Mouse (Mus musculus) brown adipose tissue, adult 24 weeks (tissue): Measurements from ENCODE around the gene Hoxb6. TPM values are rescaled to one million over a fixed set of nuclear protein-coding genes. Genes with fewer than 3 reads are reported as not detected.

Experiments
- H3K27ac ChIP-seq: fragments of 200-500 bp; replicated peaks from 2 replicates; pipeline ENCODE4 v1.5.1; 2012; ENCODE audit warnings: low read depth, mild to moderate bottlenecking, low read length
- H3K4me1 ChIP-seq: fragments of 200-500 bp; 2 replicates; pipeline ENCODE4 v1.6.1; 2012; ENCODE audit warnings: low read length, mixed read lengths; ENCODE audit not compliant: control insufficient read depth, insufficient read depth, insufficient read length
- H3K4me3 ChIP-seq: fragments of 200-500 bp; 2 replicates; pipeline ENCODE4 v1.5.1; 2012; ENCODE audit warnings: low read depth, mild to moderate bottlenecking, low read length, moderate library complexity; ENCODE audit not compliant: insufficient read depth
- polyA plus RNA-seq: library from polyadenylated mRNA; stranded (reverse); fragments of >200 nt; gene quantifications from 2 replicates; pipeline ENCODE4 v1.2.4, GENCODE M21; 2012; ENCODE audit not compliant: missing spikeins, insufficient read depth, insufficient read length

Hoxb6 gene
- polyA plus RNA-seq, 1 experiment = 0.91 TPM

DNA sequence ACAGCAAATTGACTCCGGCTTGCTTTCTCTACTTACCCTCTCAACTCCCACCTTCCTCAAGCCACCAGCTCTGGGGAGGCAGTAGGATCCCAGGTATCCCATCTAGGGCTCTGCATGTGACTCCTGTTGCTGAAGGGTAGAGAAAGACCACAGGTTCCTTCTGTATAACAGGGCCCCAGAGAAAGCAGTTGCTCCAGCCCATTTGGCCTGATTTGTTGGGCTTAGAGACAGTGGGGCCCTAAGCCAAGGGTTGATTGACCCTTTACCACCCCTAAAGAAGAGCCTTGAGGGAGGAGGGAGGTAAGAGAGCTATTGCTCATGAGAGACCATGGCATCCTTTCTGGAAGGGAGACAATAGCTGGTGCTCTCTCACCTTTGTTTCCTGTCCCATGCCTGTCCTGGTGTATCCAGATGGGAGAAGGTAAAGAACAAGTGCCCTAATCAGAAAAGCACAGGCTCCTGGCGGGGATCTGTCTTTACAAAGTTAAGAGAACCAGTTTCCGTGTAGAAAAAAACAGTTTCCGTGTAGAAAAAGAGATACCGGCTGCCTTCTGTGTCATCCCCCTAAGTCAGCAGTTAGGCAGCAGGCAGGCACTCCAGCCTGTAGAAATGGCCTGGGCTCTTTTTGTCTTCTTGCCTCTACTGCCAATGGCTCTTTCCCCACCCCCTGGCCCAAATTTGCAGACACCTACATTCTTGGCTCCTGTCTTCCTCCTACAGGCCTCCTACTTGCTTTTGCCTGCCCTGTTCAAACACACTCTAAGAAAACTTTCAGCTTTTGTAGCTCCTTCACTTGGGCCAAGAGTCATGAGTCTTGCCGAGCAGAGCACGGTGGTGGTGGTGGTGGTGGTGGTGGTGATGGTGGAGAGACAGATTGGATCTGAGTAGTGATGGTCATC is 46.9 kb downstream of the Hoxb6 start:
- Histone ChIP-seq H3K4me3 (no peak overlapping the region), H3K4me1 (peaks cover 11% of the 10 kb centered on the region; the same call in 1 of the 2 replicates), H3K27ac (no peak overlapping the region)

DNA sequence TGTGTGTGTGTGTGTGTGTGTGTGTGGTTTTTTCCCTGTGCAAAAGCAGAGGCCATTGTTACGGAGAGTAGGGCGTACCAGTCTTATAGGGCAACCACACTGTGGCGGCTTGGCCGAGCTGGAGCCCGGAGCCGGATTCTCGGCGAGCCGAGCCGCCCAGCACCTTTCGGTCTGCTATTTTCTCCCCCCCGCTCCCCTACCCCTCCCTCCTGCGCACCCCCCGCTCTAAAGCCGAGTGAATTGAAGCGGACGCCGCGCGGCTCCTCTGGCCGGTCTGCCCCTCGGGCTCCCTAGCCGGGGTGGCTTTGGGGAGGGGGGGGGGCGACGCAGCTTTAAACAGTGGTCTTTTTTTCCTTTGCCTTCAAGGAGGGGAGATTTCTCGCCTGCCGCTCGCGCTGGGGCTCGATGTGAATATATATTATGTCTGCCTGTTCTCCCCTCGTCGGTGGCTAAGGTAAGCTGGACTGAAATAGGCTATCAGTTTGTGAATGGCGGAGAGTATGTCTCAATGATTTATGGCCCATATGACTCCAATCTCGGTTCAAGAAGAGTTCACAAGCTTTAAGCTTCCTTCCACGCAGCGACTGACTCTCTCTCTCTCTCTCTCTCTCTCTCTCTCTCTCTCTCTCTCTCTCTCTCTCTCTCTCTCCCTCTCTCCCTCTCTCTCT is 48.6 kb downstream of the Hoxb6 start:
- peak overlapping the region; percentile 93 for H3K4me3 ChIP-seq
- H3K27ac ChIP-seq = peak overlapping the region; percentile 61
- H3K4me1 ChIP-seq = peaks cover 13% of the 10 kb centered on the region

DNA sequence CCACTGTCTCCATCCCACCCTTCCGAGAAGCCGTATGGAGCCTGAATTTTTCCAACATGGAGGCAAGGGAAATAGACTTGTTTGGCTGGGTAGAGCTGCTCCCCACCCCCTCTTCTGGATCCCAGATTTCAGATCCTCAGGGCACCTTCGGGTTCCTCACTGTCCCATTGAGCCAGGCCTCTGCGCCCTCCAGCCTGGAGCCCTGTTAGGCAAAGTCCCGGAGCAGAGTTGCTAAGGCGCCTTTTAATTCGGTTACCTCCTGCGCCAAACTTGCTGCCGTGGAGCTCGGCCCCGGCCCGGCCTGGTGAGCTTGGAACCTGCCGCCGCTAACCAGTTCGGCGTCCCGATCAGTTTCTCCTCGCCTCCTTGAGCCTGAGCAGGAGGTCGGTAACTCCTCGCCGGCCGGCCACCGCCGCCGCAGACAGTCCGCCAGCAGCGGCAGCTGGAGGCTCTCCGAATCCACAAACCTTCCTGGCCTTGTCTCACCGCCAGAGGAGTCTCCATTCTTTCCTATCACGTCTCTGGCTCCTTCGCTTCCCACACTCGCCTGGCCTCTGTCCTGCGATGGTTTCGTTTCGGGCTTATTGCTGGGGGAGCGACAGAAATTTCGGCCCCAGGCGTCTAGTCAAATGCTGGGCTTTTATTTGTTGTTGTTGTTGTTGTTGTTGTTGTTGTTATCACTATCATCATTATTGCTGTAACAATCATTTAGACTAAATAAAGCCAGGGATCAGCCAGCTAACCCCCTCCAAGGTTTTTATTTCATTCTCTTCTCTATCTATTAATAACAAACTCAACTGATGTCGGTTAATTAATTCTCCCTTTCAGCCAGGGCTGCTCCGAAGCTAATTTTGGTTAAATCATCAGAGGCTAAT is 49.7 kb downstream of the Hoxb6 start:
- Histone ChIP-seq H3K27ac (peak overlapping the region; percentile 99), H3K4me1 (peaks cover 18% of the 10 kb centered on the region), H3K4me3 (peak overlapping the region; percentile 93)

DNA sequence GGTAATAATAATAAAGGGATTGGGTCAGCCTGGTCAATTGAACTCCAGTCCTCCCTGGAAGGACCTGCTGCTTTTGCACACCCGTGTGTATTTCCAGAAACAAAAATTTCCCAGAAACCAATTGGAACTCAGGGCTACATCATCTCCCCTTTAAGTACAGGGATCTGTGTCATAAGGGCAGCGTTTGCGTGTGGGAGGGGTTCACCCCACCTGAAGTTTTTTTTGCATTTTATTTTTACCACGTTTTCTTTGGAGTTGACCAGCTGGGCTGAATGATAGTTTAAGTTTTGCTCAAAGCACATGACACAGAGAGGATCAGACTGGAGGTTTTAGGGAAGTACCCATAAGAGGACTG is 50.3 kb downstream of the Hoxb6 start:
- Histone ChIP-seq H3K4me3 (peak overlapping the region; percentile 31), H3K4me1 (peaks cover 18% of the 10 kb centered on the region), H3K27ac (peak overlapping the region; percentile 99)

DNA sequence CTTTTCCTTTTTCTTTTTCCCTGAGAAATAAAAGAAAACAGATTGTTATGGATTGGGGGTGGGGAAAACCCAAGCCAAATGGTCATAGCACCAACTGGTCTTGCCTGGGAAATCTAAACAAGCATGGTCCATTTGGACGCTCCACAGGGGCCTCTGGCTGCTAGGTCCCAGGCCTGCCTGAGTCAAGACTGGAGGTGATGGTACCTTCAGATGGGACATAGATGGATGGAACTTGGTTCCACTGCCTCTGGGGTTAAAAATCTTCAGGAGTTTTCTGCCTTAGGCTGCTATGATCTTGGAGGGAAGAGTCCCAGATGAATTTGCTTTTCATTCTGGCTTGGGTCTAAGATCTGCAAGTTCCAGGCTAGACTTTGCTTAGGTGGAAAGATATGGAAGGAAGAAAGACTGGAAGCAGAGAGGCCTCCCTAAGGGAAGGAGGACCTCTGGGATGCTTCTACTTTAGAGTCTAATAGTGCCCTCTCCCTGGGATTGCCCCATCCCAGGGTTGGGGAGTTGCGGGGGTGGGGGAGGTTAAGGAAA is 51.0 kb downstream of the Hoxb6 start:
- no peak overlapping the region for H3K4me3 ChIP-seq
- H3K4me1 ChIP-seq = peaks cover 23% of the 10 kb centered on the region
- H3K27ac ChIP-seq = no peak overlapping the region

DNA sequence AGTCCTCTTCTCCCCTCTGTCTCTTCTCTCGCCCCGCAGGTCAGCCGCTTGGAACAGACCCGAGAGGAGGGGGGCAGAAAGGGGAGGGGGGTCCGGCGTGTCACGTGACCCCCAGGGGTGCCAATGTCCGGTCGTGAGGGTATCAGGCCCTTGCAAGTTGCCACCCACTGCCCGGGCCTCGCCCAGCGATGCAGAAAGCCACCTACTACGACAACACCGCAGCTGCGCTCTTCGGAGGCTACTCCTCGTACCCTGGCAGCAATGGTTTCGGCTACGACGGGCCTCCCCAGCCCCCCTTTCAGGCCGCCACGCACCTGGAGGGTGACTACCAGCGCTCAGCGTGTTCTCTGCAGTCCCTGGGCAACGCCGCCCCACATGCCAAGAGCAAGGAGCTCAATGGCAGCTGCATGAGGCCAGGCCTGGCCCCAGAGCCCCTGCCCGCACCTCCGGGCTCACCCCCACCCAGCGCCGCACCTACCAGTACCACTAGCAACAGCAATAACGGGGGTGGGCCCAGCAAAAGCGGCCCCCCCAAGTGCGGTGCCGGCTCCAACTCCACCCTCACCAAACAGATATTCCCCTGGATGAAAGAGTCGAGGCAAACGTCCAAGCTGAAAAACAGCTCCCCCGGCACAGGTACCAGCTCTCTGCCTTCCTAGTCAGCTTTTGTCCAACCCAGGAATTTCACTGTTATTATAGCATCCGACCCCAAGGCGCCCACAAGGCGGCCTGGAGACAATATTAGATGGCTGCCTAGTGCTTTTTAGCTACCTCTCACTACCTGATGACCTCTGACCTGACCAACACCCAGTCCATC is 52.0 kb downstream of the Hoxb6 start:
- peaks cover 25% of the 10 kb centered on the region for H3K4me1 ChIP-seq
- H3K4me3 ChIP-seq = peak overlapping the region; percentile 15; the same call in 1 of the 2 replicates
- 0 out of 2 replicates have a peak overlapping the region, but pooled peaks have one; percentile 5 for H3K27ac ChIP-seq

DNA sequence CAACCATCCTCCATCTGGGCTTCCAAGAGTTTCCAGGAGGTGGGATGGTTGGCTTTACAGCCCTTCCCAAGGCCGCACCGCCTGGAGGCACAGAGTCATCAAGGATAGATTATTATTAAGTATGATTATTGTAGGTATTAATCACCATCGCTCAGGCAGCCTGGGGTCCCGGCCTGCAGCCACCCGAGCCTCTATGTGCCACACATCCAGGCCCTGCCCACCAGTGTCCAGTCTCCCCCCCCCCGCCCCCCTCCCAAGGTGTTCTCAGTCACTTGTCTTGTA is 52.5 kb downstream of the Hoxb6 start:
- no peak overlapping the region for H3K4me3 ChIP-seq
- 0 out of 2 replicates have a peak overlapping the region, but pooled peaks have one; percentile 5 for H3K27ac ChIP-seq

DNA sequence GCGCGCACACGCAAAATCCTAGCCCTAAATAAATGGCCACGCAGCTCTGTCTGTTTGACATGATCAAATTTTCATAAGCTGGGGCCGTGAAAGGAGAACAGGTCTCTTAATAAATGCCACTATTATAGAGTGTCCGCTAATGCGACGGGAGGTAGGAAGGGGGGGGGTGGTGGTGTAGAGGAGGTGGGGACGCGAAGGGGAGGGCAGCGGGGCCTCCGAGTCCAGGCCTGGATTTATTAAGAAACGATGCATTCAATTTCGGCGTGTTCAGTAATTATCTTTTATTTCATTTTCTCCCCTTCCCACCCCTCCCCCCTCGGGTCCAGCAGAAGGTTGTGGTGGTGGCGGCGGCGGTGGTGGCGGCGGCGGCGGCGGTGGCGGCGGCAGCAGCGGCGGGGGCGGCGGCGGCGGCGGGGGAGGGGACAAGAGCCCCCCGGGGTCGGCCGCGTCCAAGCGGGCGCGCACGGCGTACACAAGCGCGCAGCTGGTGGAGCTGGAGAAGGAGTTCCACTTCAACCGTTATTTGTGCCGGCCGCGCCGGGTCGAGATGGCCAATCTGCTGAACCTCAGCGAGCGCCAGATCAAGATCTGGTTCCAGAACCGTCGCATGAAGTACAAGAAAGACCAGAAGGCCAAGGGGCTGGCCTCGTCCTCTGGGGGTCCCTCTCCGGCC is 53.1 kb downstream of the Hoxb6 start:
- peaks cover 21% of the 10 kb centered on the region for H3K4me1 ChIP-seq
- H3K4me3 ChIP-seq = peak overlapping the region; percentile 60
- 0 out of 2 replicates have a peak overlapping the region, but pooled peaks have one; percentile 7 for H3K27ac ChIP-seq

More for the DNA sequence above, 52.5 kb downstream of the Hoxb6 start:
- peaks cover 22% of the 10 kb centered on the region for H3K4me1 ChIP-seq

DNA sequence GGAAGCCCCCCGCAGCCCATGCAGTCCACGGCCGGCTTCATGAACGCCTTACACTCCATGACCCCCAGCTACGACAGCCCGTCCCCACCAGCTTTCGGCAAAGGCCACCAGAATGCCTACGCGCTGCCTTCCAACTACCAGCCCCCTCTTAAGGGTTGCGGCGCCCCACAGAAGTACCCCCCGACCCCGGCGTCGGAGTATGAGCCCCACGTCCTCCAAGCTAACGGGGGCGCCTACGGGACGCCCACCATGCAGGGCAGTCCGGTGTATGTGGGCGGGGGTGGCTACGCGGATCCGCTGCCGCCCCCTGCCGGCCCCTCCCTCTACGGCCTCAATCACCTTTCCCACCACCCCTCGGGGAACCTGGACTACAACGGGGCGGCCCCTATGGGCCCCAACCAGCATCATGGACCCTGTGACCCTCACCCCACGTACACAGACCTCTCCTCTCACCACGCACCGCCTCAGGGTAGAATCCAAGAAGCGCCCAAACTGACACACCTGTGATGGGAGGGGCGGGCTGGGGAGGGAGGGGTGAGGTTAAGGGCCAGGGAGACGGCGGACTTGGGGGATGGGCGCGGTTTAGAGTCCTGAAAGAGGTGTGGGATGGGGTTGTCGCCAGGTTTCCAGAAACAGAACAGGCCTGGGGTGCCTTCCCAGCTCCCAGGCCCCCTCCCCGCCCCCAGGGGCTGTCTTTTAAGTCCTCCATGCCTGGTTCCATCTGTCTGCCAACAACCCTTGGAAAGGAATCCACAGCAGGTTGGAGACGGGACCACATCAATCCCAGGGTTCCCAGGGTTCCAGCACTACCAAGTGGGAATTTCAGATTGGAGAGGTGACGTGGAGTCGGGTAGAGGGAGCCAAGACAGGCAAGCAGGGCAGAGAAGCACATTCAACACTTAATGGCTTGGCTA is 53.9 kb downstream of the Hoxb6 start:
- Histone ChIP-seq H3K27ac (0 out of 2 replicates have a peak overlapping the region, but pooled peaks have one; percentile 7), H3K4me3 (peak overlapping the region; percentile 60), H3K4me1 (peaks cover 21% of the 10 kb centered on the region)

DNA sequence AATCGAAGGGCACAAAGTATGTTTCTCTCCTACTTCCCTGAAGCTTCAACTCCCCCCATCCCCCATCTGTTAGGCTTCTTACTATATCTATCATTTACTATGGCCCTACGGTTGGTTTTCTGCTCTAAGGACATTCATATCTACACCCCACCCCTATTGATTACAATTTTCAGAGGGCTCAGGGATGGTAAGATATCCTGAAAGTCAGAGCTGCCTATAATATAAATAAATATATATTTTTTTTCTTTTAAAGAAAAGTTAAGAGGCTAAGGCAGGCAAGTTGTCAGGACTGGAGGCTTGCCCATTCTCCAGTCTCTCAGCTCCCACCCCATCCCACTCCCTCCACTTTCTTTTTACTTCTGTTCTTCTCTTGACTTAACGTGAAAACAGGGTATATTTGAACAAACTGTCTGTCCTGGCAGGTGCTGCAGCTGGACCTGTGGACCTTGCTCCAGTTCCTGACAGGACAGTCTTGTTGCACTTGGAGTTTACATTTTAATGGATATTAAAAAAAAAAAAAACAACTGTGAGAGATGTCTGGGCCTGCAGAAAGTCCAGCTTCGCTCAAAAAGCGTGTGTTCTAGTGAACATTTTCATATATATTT is 54.7 kb downstream of the Hoxb6 start:
- Histone ChIP-seq H3K4me3 (no peak overlapping the region), H3K27ac (no peak overlapping the region), H3K4me1 (peaks cover 21% of the 10 kb centered on the region)

DNA sequence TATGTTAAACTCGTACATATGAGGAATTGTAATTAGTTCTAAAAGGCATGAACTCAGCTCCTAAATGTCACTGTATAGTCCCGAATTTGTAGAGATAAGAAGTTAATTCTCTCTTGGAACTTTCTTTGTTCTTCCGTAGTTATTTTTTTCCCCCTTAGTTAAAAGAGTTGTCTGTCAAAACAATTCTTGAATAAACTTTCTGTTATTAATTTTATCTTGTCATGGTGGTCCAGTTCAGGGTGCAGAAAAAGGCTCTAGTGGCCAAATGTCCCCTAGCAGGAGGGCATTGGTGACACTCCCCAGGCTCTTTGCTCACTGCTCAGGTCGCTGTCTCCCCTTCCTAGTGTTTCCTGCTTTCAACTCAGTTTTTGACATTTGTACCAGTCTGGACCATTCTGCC is 55.4 kb downstream of the Hoxb6 start:
- peaks cover 18% of the 10 kb centered on the region for H3K4me1 ChIP-seq

DNA sequence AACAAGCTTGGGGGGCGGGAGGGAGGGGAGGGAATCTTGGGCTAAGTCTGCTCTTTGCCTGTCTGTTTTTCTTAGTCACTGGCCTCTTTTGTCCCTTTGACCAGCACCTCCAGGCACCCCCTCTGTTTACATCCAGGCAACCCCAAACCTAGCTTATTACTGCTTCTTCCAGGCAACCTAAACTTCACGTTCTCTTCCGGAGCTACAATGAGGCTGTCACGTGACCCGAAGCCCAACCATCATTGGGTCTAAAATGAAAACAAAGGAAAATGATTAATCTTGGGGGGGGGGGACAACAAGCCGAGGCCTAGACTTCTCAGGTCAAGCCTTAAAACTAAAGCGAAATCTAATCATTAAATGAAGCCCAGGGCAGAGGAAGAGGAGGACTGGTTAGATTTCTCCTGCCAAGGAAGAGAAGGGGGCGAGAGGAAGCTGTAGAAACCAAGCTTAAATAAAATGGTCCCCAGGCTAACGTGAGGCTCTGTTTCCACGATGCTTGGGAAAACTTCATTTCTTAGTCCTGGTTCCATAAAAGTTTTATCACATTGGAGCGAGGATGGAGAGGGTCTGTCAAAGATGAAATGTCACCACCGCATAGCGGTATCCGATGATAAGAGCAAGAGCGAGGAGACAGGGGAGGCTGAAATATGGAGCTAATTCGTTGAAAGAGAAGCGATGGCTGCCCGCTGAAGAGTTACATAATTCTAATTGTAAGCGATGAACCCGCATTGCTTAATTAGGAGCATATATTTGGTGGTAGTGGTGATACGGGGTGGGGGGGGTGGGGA is 56.1 kb downstream of the Hoxb6 start:
- H3K27ac ChIP-seq = peak overlapping the region; percentile 59
- H3K4me3 ChIP-seq = 0 out of 2 replicates have a peak overlapping the region, but pooled peaks have one; percentile 14
- H3K4me1 ChIP-seq = peaks cover 18% of the 10 kb centered on the region

More for the DNA sequence above, 55.4 kb downstream of the Hoxb6 start:
- no peak overlapping the region for H3K4me3 ChIP-seq
- H3K27ac ChIP-seq = peak overlapping the region; percentile 59; the same call in 1 of the 2 replicates
